Mouse (Mus musculus): ENCODE measurements around the gene Olfr459. TPM values are rescaled to one million over a fixed set of nuclear protein-coding genes. Genes with fewer than 3 reads are reported as not detected.

The Olfr459 gene
- total RNA-seq (2014; rRNA removed) (not detected in 2 replicates), polyA plus RNA-seq (2012; rRNA removed) (not detected in 2 replicates)

- Histone ChIP-seq H3K36me3 (ENCODE audit: control insufficient read depth, insufficient read depth, low read length) (no peaks in the 10 kb centered on the region), H3K27ac (replicated peaks; ENCODE audit: insufficient read depth, low read depth, low read length) (no peak within 1 kb of the TSS), H3K9ac (ENCODE audit: low read depth, low read length) (no peak within 1 kb of the TSS), H3K79me2 (ENCODE audit: control insufficient read depth, insufficient read depth, low read length) (no peaks in the 10 kb centered on the region), H3K27me3 (ENCODE audit: control insufficient read depth, insufficient read depth, low read length) (no peaks in the 10 kb centered on the region), H3K4me3 (ENCODE audit: insufficient read depth, low read depth, low read length) (no peak within 1 kb of the TSS), H3K4me1 (ENCODE audit: control insufficient read depth, insufficient read depth, low read length) (no peaks in the 10 kb centered on the region)
- DNase-seq (ENCODE audit: extremely low read depth, low read depth, low spot score): no peak
- WGBS: 79% methylated on average over 7 of the region's 7 CpGs
- TF ChIP-seq POLR2A (IDR thresholded peaks at IDR 0.05; ENCODE audit: extremely low read depth, insufficient read depth, low read length) (no peak), CTCF (IDR thresholded peaks at IDR 0.05; ENCODE audit: low read depth, low read length) (no peak)
Observed at GRCm38 (mm10) chr6:41775077-41775476, at the start of gene Olfr459. Gene Olfr459, minus strand, starts transcription at chr6:41775177.

GRCm38 (mm10) chr6:41824086-41824485 is 49.1 kb upstream of the Olfr459 start:
- Histone ChIP-seq H3K4me1 (ENCODE audit: control insufficient read depth, insufficient read depth, low read length) (no peaks in the 10 kb centered on the region), H3K9ac (ENCODE audit: low read depth, low read length) (no peak overlapping the region), H3K27me3 (ENCODE audit: control insufficient read depth, insufficient read depth, low read length) (no peaks in the 10 kb centered on the region), H3K4me3 (ENCODE audit: insufficient read depth, low read depth, low read length) (no peak overlapping the region), H3K36me3 (ENCODE audit: control insufficient read depth, insufficient read depth, low read length) (no peaks in the 10 kb centered on the region), H3K79me2 (ENCODE audit: control insufficient read depth, insufficient read depth, low read length) (no peaks in the 10 kb centered on the region), H3K27ac (replicated peaks; ENCODE audit: insufficient read depth, low read depth, low read length) (no peak overlapping the region)
- TF ChIP-seq CTCF (IDR thresholded peaks at IDR 0.05; ENCODE audit: low read depth, low read length) (no peak), POLR2A (IDR thresholded peaks at IDR 0.05; ENCODE audit: extremely low read depth, insufficient read depth, low read length) (no peak)
- no peak for DNase-seq (ENCODE audit: extremely low read depth, low read depth, low spot score)

DNA sequence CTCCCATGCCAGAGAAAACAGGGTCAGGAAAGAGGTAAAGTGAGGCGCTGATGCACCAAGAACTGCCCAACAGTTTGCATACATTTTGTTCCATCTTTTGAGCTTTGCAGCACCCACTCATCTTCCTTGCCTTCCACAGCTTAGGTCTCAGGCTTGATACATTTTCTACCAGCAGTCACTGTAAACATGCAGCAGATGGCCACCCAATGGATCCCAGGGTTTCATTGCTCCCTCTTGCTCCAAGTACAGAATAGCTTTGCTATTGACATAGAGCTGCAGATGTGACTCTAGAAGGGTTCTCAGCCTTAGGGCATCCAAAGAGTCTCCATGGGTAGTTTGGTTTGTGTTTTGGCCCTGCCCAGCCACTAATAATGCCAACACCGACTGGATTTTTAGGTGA is 11.7 kb upstream of the Olfr459 start:
- no peaks in the 10 kb centered on the region for H3K79me2 ChIP-seq (ENCODE audit: control insufficient read depth, insufficient read depth, low read length)
- no peak overlapping the region for H3K4me3 ChIP-seq (ENCODE audit: insufficient read depth, low read depth, low read length)
- no peaks in the 10 kb centered on the region for H3K4me1 ChIP-seq (ENCODE audit: control insufficient read depth, insufficient read depth, low read length)
- 73% methylated on average over 2 of the region's 2 CpGs for WGBS
- H3K36me3 ChIP-seq (ENCODE audit: control insufficient read depth, insufficient read depth, low read length): no peaks in the 10 kb centered on the region
- H3K27me3 ChIP-seq (ENCODE audit: control insufficient read depth, insufficient read depth, low read length): no peaks in the 10 kb centered on the region
- no peak overlapping the region for H3K9ac ChIP-seq (ENCODE audit: low read depth, low read length)
- H3K27ac ChIP-seq (replicated peaks; ENCODE audit: insufficient read depth, low read depth, low read length): no peak overlapping the region
- no peak for DNase-seq (ENCODE audit: extremely low read depth, low read depth, low spot score)
- TF ChIP-seq CTCF (IDR thresholded peaks at IDR 0.05; ENCODE audit: low read depth, low read length): no peak
- no peak for TF ChIP-seq POLR2A (IDR thresholded peaks at IDR 0.05; ENCODE audit: extremely low read depth, insufficient read depth, low read length)

DNA sequence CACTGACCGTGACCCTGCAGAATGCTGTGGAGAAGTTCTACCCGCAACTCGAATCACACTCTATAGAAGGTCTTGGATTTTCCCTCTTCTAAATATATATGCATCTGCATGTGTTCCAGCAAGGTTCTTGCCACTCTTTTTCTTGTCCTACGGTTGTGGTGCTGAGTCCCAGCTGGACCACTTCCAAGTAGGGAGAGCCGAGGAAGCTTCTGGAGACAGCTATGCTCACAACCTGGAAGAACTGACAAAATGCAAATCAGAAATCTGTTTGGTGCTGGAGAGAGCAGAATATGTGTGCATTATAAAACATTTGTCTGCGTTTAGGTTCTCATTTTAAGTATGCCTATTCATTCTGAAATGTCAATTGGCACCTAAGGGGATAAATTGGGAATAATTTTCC is 744 bp upstream of the Olfr459 start:
- H3K27ac ChIP-seq (replicated peaks; ENCODE audit: insufficient read depth, low read depth, low read length): no peak overlapping the region
- no peaks in the 10 kb centered on the region for H3K4me1 ChIP-seq (ENCODE audit: control insufficient read depth, insufficient read depth, low read length)
- no peaks in the 10 kb centered on the region for H3K36me3 ChIP-seq (ENCODE audit: control insufficient read depth, insufficient read depth, low read length)
- no peaks in the 10 kb centered on the region for H3K27me3 ChIP-seq (ENCODE audit: control insufficient read depth, insufficient read depth, low read length)
- 72% methylated on average over 6 of the region's 6 CpGs for WGBS
- no peak for TF ChIP-seq CTCF (IDR thresholded peaks at IDR 0.05; ENCODE audit: low read depth, low read length)
- no peak for TF ChIP-seq POLR2A (IDR thresholded peaks at IDR 0.05; ENCODE audit: extremely low read depth, insufficient read depth, low read length)
- DNase-seq (ENCODE audit: extremely low read depth, low read depth, low spot score): no peak
- H3K9ac ChIP-seq (ENCODE audit: low read depth, low read length): no peak overlapping the region
- no peaks in the 10 kb centered on the region for H3K79me2 ChIP-seq (ENCODE audit: control insufficient read depth, insufficient read depth, low read length)
- H3K4me3 ChIP-seq (ENCODE audit: insufficient read depth, low read depth, low read length): no peak overlapping the region

- 75% methylated on average over 1 of the region's 1 CpGs for WGBS
- no peak overlapping the region for H3K4me3 ChIP-seq (ENCODE audit: insufficient read depth, low read depth, low read length)
- H3K9ac ChIP-seq (ENCODE audit: low read depth, low read length): no peak overlapping the region
- no peaks in the 10 kb centered on the region for H3K4me1 ChIP-seq (ENCODE audit: control insufficient read depth, insufficient read depth, low read length)
- H3K79me2 ChIP-seq (ENCODE audit: control insufficient read depth, insufficient read depth, low read length): no peaks in the 10 kb centered on the region
- H3K36me3 ChIP-seq (ENCODE audit: control insufficient read depth, insufficient read depth, low read length): no peaks in the 10 kb centered on the region
- no peak for TF ChIP-seq CTCF (IDR thresholded peaks at IDR 0.05; ENCODE audit: low read depth, low read length)
- no peak for TF ChIP-seq POLR2A (IDR thresholded peaks at IDR 0.05; ENCODE audit: extremely low read depth, insufficient read depth, low read length)
- no peaks in the 10 kb centered on the region for H3K27me3 ChIP-seq (ENCODE audit: control insufficient read depth, insufficient read depth, low read length)
- no peak for DNase-seq (ENCODE audit: extremely low read depth, low read depth, low spot score)
- H3K27ac ChIP-seq (replicated peaks; ENCODE audit: insufficient read depth, low read depth, low read length): no peak overlapping the region
Observed at GRCm38 (mm10) chr6:41769872-41770271, 5.1 kb downstream of the Olfr459 start.

- TF ChIP-seq POLR2A (IDR thresholded peaks at IDR 0.05; ENCODE audit: extremely low read depth, insufficient read depth, low read length): no peak
- no peak for TF ChIP-seq CTCF (IDR thresholded peaks at IDR 0.05; ENCODE audit: low read depth, low read length)
- H3K27ac ChIP-seq (replicated peaks; ENCODE audit: insufficient read depth, low read depth, low read length): no peak overlapping the region
- no peaks in the 10 kb centered on the region for H3K36me3 ChIP-seq (ENCODE audit: control insufficient read depth, insufficient read depth, low read length)
- no peak overlapping the region for H3K4me3 ChIP-seq (ENCODE audit: insufficient read depth, low read depth, low read length)
- H3K27me3 ChIP-seq (ENCODE audit: control insufficient read depth, insufficient read depth, low read length): no peaks in the 10 kb centered on the region
- no peak overlapping the region for H3K9ac ChIP-seq (ENCODE audit: low read depth, low read length)
- 82% methylated on average over 5 of the region's 5 CpGs for WGBS
- no peak for DNase-seq (ENCODE audit: extremely low read depth, low read depth, low spot score)
- no peaks in the 10 kb centered on the region for H3K4me1 ChIP-seq (ENCODE audit: control insufficient read depth, insufficient read depth, low read length)
- H3K79me2 ChIP-seq (ENCODE audit: control insufficient read depth, insufficient read depth, low read length): no peaks in the 10 kb centered on the region
Observed at GRCm38 (mm10) chr6:41764306-41764705, 10.7 kb downstream of the Olfr459 start.
